Mouse (Mus musculus): ENCODE measurements around the gene Agrn.

- no peak for TF ChIP-seq POLR2A (IDR thresholded peaks at IDR 0.05; ENCODE audit: borderline replicate concordance, control insufficient read depth, low read depth, low read length)
- no peak for TF ChIP-seq CTCF (IDR thresholded peaks at IDR 0.05; ENCODE audit: control insufficient read depth, insufficient read depth, low read length)
Observed at GRCm38 (mm10) chr4:156217022-156217669, 19.9 kb upstream of the Agrn start.
